Comparison of ENCODE assay signal across 10 mouse cellular contexts in the genomic region with DNA sequence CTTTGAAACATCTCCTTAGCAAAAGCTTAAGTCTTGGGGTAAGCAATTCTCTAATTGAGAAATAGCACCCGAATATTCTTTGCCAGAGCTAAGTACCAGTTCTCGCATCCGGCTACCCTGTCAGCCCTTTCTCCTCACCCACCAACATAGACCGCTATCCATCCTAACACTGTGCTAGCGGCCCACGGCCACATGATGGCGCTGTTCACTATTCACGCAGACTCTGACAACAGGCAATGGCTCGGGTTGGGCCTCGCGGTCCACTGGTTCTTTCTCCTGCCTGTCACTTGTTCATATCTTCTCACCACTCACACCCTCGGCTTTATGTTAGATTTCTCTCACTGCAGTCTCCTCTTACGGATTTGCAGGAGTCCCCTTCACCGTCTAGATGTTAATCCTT. TPM values are rescaled to one million over a fixed set of nuclear protein-coding genes. Genes with fewer than 3 reads are reported as not detected.
DNase-seq lines count a peak whose midpoint lies in the region; ATAC-seq and TF ChIP-seq lines count a peak whose summit lies in the region.
"Had no signal": no experiment of that assay in that cellular context is flagged by ENCODE, and none has a peak within 500 bp of the region (broad histone marks: within the 10 kb centered on the region; RNA-seq: fewer than 3 reads in every experiment).

No protein-coding gene starts in this region.

- H3K36me3 ChIP-seq in forebrain, embryonic 11.5 days (ENCODE audit: control insufficient read depth, insufficient read depth, low read length), result no peaks in the 10 kb centered on the region
- H3K36me3 ChIP-seq in forebrain, embryonic 14.5 days (ENCODE audit: control insufficient read depth, insufficient read depth, low read length), result no peaks in the 10 kb centered on the region
- no peaks in the 10 kb centered on the region for H3K36me3 ChIP-seq in thymus, adult 2 months (ENCODE audit: control insufficient read depth, insufficient read depth, low read length)
- no peaks in the 10 kb centered on the region for H3K36me3 ChIP-seq in stomach, postnatal 0 days (ENCODE audit: control insufficient read depth, insufficient read depth, low read length)
- H3K36me3 ChIP-seq: midbrain, embryonic 12.5 days had no signal

- WGBS in forebrain, embryonic 11.5 days, result 51% methylated on average over 14 of the region's 14 CpGs
- WGBS in forebrain, embryonic 14.5 days, result 53% methylated on average over 14 of the region's 14 CpGs
- WGBS in thymus, adult 2 months, result 62% methylated on average over 14 of the region's 14 CpGs
- 52% methylated on average over 14 of the region's 14 CpGs for WGBS in stomach, postnatal 0 days

- no peak for TF ChIP-seq POLR2A in thymus, adult 2 months (IDR thresholded peaks at IDR 0.05; ENCODE audit: control insufficient read depth, extremely low read depth, insufficient read depth, low read length, poor library complexity)

- H3K4me3 ChIP-seq in forebrain, embryonic 11.5 days (ENCODE audit: low read depth, low read length), result no peak overlapping the region
- no peak overlapping the region for H3K4me3 ChIP-seq in forebrain, embryonic 14.5 days (ENCODE audit: low read depth, low read length)
- H3K4me3 ChIP-seq in thymus, adult 2 months (ENCODE audit: control insufficient read depth, insufficient read depth, low read length), result no peak overlapping the region
- no peak overlapping the region for H3K4me3 ChIP-seq in stomach, postnatal 0 days (ENCODE audit: low read depth, low read length)
- H3K4me3 ChIP-seq: midbrain, embryonic 12.5 days had no signal

- no peak for TF ChIP-seq EP300 in stomach, postnatal 0 days (optimal IDR thresholded peaks at IDR 0.05)

- no peak for ATAC-seq in forebrain, embryonic 11.5 days (replicated peaks; ENCODE audit: low FRiP score)
- no peak for ATAC-seq in forebrain, embryonic 14.5 days
- peak; percentile 92 for ATAC-seq in common myeloid progenitor, adult 5-6 weeks (replicated peaks; ENCODE audit: low read depth, poor library complexity, severe bottlenecking)
- 0 out of 2 replicates have a peak, but pooled peaks have one; percentile 59 for ATAC-seq in stomach, postnatal 0 days (ENCODE audit: low FRiP score, low TSS enrichment)

- DNase-seq in forebrain, embryonic 11.5 days (ENCODE audit: low spot score), result peak; percentile 57
- DNase-seq in forebrain, embryonic 14.5 days (ENCODE audit: low spot score), result no peak
- peak; percentile 51 for DNase-seq in thymus, adult 2 months
- no peak for DNase-seq in thymus, adult 18-20 months
- peak; percentile 63 for DNase-seq in kidney, adult 9 months
- peak; percentile 71 for DNase-seq in lung, postnatal 36 days
- peak; percentile 74 for DNase-seq in stomach, postnatal 0 days (ENCODE audit: low spot score)

- no peaks in the 10 kb centered on the region for H3K27me3 ChIP-seq in forebrain, embryonic 11.5 days (ENCODE audit: control insufficient read depth, insufficient read depth, low read length)
- no peaks in the 10 kb centered on the region for H3K27me3 ChIP-seq in forebrain, embryonic 14.5 days (replicated peaks; ENCODE audit: control insufficient read depth, insufficient read depth, low read length)
- H3K27me3 ChIP-seq in thymus, adult 2 months (ENCODE audit: control insufficient read depth, insufficient read depth, low read length), result no peaks in the 10 kb centered on the region
- no peaks in the 10 kb centered on the region for H3K27me3 ChIP-seq in stomach, postnatal 0 days (ENCODE audit: control insufficient read depth, insufficient read depth, low read length)
- H3K27me3 ChIP-seq: midbrain, embryonic 12.5 days had no signal

- TF ChIP-seq CTCF in thymus, adult 2 months (IDR thresholded peaks at IDR 0.05; ENCODE audit: borderline replicate concordance, control insufficient read depth, extremely low read depth, insufficient read depth, low read length, poor library complexity), result peak; percentile 77; the same call in 1 of the 2 replicates
- peak; percentile 82 for TF ChIP-seq CTCF in stomach, postnatal 0 days (IDR thresholded peaks at IDR 0.05; ENCODE audit: low read depth)

- no peaks in the 10 kb centered on the region for H3K9me3 ChIP-seq in forebrain, embryonic 11.5 days (ENCODE audit: control insufficient read depth, low read length)
- no peaks in the 10 kb centered on the region for H3K9me3 ChIP-seq in forebrain, embryonic 14.5 days (replicated peaks; ENCODE audit: control insufficient read depth, low read length)
- H3K9me3 ChIP-seq in stomach, postnatal 0 days (ENCODE audit: control insufficient read depth, low read length), result no peaks in the 10 kb centered on the region
- H3K9me3 ChIP-seq: midbrain, embryonic 12.5 days had no signal

- H3K4me2 ChIP-seq in forebrain, embryonic 11.5 days (ENCODE audit: low read depth, low read length, severe bottlenecking), result no peak overlapping the region
- no peak overlapping the region for H3K4me2 ChIP-seq in forebrain, embryonic 14.5 days (ENCODE audit: low read length)
- no peak overlapping the region for H3K4me2 ChIP-seq in stomach, postnatal 0 days (replicated peaks; ENCODE audit: low read depth)
- H3K4me2 ChIP-seq: midbrain, embryonic 12.5 days had no signal

- no peak overlapping the region for H3K9ac ChIP-seq in forebrain, embryonic 11.5 days (ENCODE audit: low read length)
- no peak overlapping the region for H3K9ac ChIP-seq in forebrain, embryonic 14.5 days (ENCODE audit: low read length)
- H3K9ac ChIP-seq in stomach, postnatal 0 days (ENCODE audit: low read length), result no peak overlapping the region
- H3K9ac ChIP-seq: midbrain, embryonic 12.5 days had no signal

- no peaks in the 10 kb centered on the region for H3K4me1 ChIP-seq in forebrain, embryonic 11.5 days (replicated peaks; ENCODE audit: control insufficient read depth, insufficient read depth, low read length)
- H3K4me1 ChIP-seq in forebrain, embryonic 14.5 days (ENCODE audit: control insufficient read depth, insufficient read depth, low read length), result no peaks in the 10 kb centered on the region
- no peaks in the 10 kb centered on the region for H3K4me1 ChIP-seq in thymus, adult 2 months (replicated peaks; ENCODE audit: control insufficient read depth, insufficient read depth, low read length)
- H3K4me1 ChIP-seq in stomach, postnatal 0 days (replicated peaks; ENCODE audit: control insufficient read depth, insufficient read depth), result no peaks in the 10 kb centered on the region
- H3K4me1 ChIP-seq: midbrain, embryonic 12.5 days had no signal

- H3K27ac ChIP-seq in forebrain, embryonic 11.5 days (ENCODE audit: low read depth, low read length), result no peak overlapping the region
- no peak overlapping the region for H3K27ac ChIP-seq in forebrain, embryonic 14.5 days (ENCODE audit: low read depth, low read length)
- H3K27ac ChIP-seq in thymus, adult 2 months (ENCODE audit: control insufficient read depth, insufficient read depth, low read length), result no peak overlapping the region
- H3K27ac ChIP-seq in stomach, postnatal 0 days (replicated peaks), result no peak overlapping the region
- H3K27ac ChIP-seq: midbrain, embryonic 12.5 days had no signal

RNA-seq across cellular contexts. Expression of a gene that starts 14.7 kb away (rescaled TPM):
- 33.7 and 39.0 TPM in 2 replicates for polyA plus RNA-seq in forebrain, embryonic 11.5 days (2014; fragmentation: Nextera tagmentation; extraction: Ambion mirVana)
- polyA plus RNA-seq in forebrain, embryonic 14.5 days (2014; fragmentation: Nextera tagmentation; extraction: Ambion mirVana), result 38.6 TPM in 2 replicates
- 67.0 and 89.3 TPM in 2 replicates for polyA plus RNA-seq in thymus, adult 2 months (2012; rRNA removed)
- 40.3 and 48.0 TPM in 2 replicates for total RNA-seq in common myeloid progenitor, adult 5-6 weeks (2017)
- 64.7 and 66.7 TPM in 2 replicates for polyA plus RNA-seq in stomach, postnatal 0 days (2015; fragmentation: Nextera tagmentation; extraction: Ambion mirVana)

RNA-seq across cellular contexts. Expression of a gene that starts 28.0 kb away (rescaled TPM):
- 0.08 and 0.29 TPM in 2 replicates for polyA plus RNA-seq in forebrain, embryonic 11.5 days (2014; fragmentation: Nextera tagmentation; extraction: Ambion mirVana)
- polyA plus RNA-seq in forebrain, embryonic 14.5 days (2014; fragmentation: Nextera tagmentation; extraction: Ambion mirVana), result 0.14 and 0.22 TPM in 2 replicates
- polyA plus RNA-seq in thymus, adult 2 months (2012; rRNA removed), result 0.22 and 0.54 TPM in 2 replicates
- total RNA-seq in common myeloid progenitor, adult 5-6 weeks (2017), result not detected in 2 replicates
- 152 and 155 TPM in 2 replicates for polyA plus RNA-seq in stomach, postnatal 0 days (2015; fragmentation: Nextera tagmentation; extraction: Ambion mirVana)

RNA-seq across cellular contexts. Expression of a gene that starts 32.5 kb away (rescaled TPM):
- polyA plus RNA-seq in forebrain, embryonic 11.5 days (2014; fragmentation: Nextera tagmentation; extraction: Ambion mirVana), result 40.9 and 42.8 TPM in 2 replicates
- 25.0 and 28.1 TPM in 2 replicates for polyA plus RNA-seq in forebrain, embryonic 14.5 days (2014; fragmentation: Nextera tagmentation; extraction: Ambion mirVana)
- 36.4 and 46.7 TPM in 2 replicates for polyA plus RNA-seq in thymus, adult 2 months (2012; rRNA removed)
- 28.1 and 54.2 TPM in 2 replicates for total RNA-seq in common myeloid progenitor, adult 5-6 weeks (2017)
- polyA plus RNA-seq in stomach, postnatal 0 days (2015; fragmentation: Nextera tagmentation; extraction: Ambion mirVana), result 41.0 and 48.4 TPM in 2 replicates

RNA-seq across cellular contexts. Expression of a gene that starts 37.5 kb away (rescaled TPM):
- 62.8 and 64.7 TPM in 2 replicates for polyA plus RNA-seq in forebrain, embryonic 11.5 days (2014; fragmentation: Nextera tagmentation; extraction: Ambion mirVana)
- polyA plus RNA-seq in forebrain, embryonic 14.5 days (2014; fragmentation: Nextera tagmentation; extraction: Ambion mirVana), result 39.4 and 42.3 TPM in 2 replicates
- polyA plus RNA-seq in thymus, adult 2 months (2012; rRNA removed), result 82.6 and 86.1 TPM in 2 replicates
- 12.3 and 19.0 TPM in 2 replicates for total RNA-seq in common myeloid progenitor, adult 5-6 weeks (2017)
- polyA plus RNA-seq in stomach, postnatal 0 days (2015; fragmentation: Nextera tagmentation; extraction: Ambion mirVana), result 164 and 176 TPM in 2 replicates

RNA-seq across cellular contexts. Expression of a gene that starts 41.3 kb away (rescaled TPM):
- not detected in 2 replicates for polyA plus RNA-seq in forebrain, embryonic 11.5 days (2014; fragmentation: Nextera tagmentation; extraction: Ambion mirVana)
- polyA plus RNA-seq in forebrain, embryonic 14.5 days (2014; fragmentation: Nextera tagmentation; extraction: Ambion mirVana), result 0.28 TPM in 1 of 2 replicates, not detected in the other
- 0.08 and 0.09 TPM in 2 replicates for polyA plus RNA-seq in thymus, adult 2 months (2012; rRNA removed)
- 0.73 and 1.5 TPM in 2 replicates for total RNA-seq in common myeloid progenitor, adult 5-6 weeks (2017)
- 0.05 TPM in 1 of 2 replicates, not detected in the other for polyA plus RNA-seq in stomach, postnatal 0 days (2015; fragmentation: Nextera tagmentation; extraction: Ambion mirVana)
- total RNA-seq: gastrocnemius, postnatal 36 days had no signal
- polyA plus RNA-seq: midbrain, embryonic 12.5 days had no signal

Comparison
In these comparisons a context has a peak if more than half of its experiments do, and no peak if none do; other contexts are left out.
1. DNase-seq: peak in forebrain, embryonic 11.5 days (single experiment), thymus, adult 2 months (single experiment), kidney, adult 9 months (single experiment), lung, postnatal 36 days (single experiment) and stomach, postnatal 0 days (single experiment); none in forebrain, embryonic 14.5 days (single experiment) and thymus, adult 18-20 months (0 of 2).
2. ATAC-seq: peak in common myeloid progenitor, adult 5-6 weeks (single experiment) and stomach, postnatal 0 days (single experiment); none in forebrain, embryonic 11.5 days (single experiment) and forebrain, embryonic 14.5 days (single experiment).
3. RNA of a gene that starts 28.0 kb away (polyA plus RNA-seq): 152 to 155 TPM in stomach, postnatal 0 days; 0.14 to 0.22 TPM in forebrain, embryonic 14.5 days, 0.22 to 0.54 TPM in thymus, adult 2 months and 0.08 to 0.29 TPM in forebrain, embryonic 11.5 days; every median in the first group is over 10 times any median in the second.